Mouse (Mus musculus) midbrain, embryonic 16.5 days (tissue): Measurements from ENCODE around the gene Gm21454. TPM values are rescaled to one million over a fixed set of nuclear protein-coding genes. Genes with fewer than 3 reads are reported as not detected.
"Not testable (repeated sequence)": the region's sequence is repeated elsewhere in the genome, so short reads cannot be mapped to it uniquely, and the experiment has no call there.

Source experiments
- ATAC-seq: fragments of 200-750 bp; cut with Nextera tagmentation; 2 replicates; pipeline ENCODE4 v1.8.0; 2017; ENCODE audit warnings: moderate TSS enrichment
- H3K27ac ChIP-seq: fragments of 300-500 bp; sonication (generic); 2 replicates; pipeline ENCODE4 v1.5.1; 2014; ENCODE audit warnings: mild to moderate bottlenecking, low read length, mixed read lengths
- H3K27me3 ChIP-seq: fragments of 300-500 bp; sonication (generic); 2 replicates; pipeline ENCODE4 v1.6.1; 2014; ENCODE audit warnings: low read depth, low read length, mixed read lengths; ENCODE audit not compliant: control insufficient read depth, insufficient read depth
- H3K36me3 ChIP-seq: fragments of 300-500 bp; sonication (generic); 2 replicates; pipeline ENCODE4 v1.6.1; 2014; ENCODE audit warnings: mild to moderate bottlenecking, low read length, moderate library complexity, mixed read lengths; ENCODE audit not compliant: control insufficient read depth, insufficient read depth
- H3K4me1 ChIP-seq: fragments of 300-500 bp; sonication (generic); 2 replicates; pipeline ENCODE4 v1.6.1; 2014; ENCODE audit warnings: mild to moderate bottlenecking, low read length, mixed read lengths; ENCODE audit not compliant: control insufficient read depth, insufficient read depth
- H3K4me2 ChIP-seq: fragments of 300-500 bp; sonication (generic); 2 replicates; pipeline ENCODE4 v1.6.1; 2014; ENCODE audit warnings: mild to moderate bottlenecking, low read length, mixed read lengths
- H3K4me3 ChIP-seq: fragments of 300-500 bp; sonication (generic); 2 replicates; pipeline ENCODE4 v1.5.1; 2014; ENCODE audit warnings: low read depth, mild to moderate bottlenecking, low read length, moderate library complexity, mixed read lengths
- H3K9ac ChIP-seq: fragments of 300-500 bp; sonication (generic); 2 replicates; pipeline ENCODE4 v1.6.1; 2014; ENCODE audit warnings: low read depth, low read length, mixed read lengths
- H3K9me3 ChIP-seq: fragments of 300-500 bp; sonication (generic); replicated peaks from 2 replicates; pipeline ENCODE4 v1.6.1; 2014; ENCODE audit warnings: mild to moderate bottlenecking, low read length, mixed read lengths; ENCODE audit not compliant: control insufficient read depth, poor library complexity, severe bottlenecking
- WGBS: fragments of 180-500 bp; shearing (Covaris S2); extraction: QIAGEN DNeasy Blood & Tissue Kit; methylation state at CpG from one replicate; pipeline ENCODE4 v1.1.7; 2014; 5-methylcytosine and 5-hydroxymethylcytosine counted together
- polyA plus RNA-seq: library from polyadenylated mRNA; unstranded; fragments of >200 nt; fragmentation: Nextera tagmentation; extraction: Ambion mirVana; gene quantifications from 2 replicates; pipeline ENCODE4 v1.2.1, GENCODE M21; 2015

Gm21454 gene
- not detected in 2 replicates for polyA plus RNA-seq

DNA sequence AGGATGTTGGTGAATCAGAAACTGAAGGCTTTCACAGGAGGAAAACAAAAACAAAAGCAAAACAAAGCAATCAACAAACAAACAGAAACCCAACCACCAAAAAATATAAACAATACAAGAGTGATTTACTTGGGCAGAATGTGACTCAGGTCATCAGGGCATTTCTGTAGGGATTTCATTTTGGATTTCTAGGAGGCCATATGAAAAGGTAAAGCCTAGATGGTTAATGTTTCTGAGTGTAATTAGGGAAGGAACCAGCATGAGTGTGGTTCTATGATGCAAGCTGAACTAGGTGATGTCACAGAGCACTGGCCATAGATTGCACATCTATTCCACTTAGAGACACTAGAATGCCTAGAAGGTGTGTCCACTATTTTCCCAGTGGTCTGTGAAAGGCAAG is at the start of gene Gm21454, which contains the start of gene Gm21440:
Gene Gm21454, plus strand, starts transcription at position 352 of the 400 bp plus-strand sequence.
Gene Gm21440, plus strand, starts transcription at position 301 of the 400 bp plus-strand sequence.
- H3K4me3 ChIP-seq, H3K36me3 ChIP-seq, H3K27me3 ChIP-seq, H3K4me1 ChIP-seq, H3K9ac ChIP-seq, H3K4me2 ChIP-seq, H3K27ac ChIP-seq, ATAC-seq, H3K9me3 ChIP-seq: not testable (repeated sequence)

DNA sequence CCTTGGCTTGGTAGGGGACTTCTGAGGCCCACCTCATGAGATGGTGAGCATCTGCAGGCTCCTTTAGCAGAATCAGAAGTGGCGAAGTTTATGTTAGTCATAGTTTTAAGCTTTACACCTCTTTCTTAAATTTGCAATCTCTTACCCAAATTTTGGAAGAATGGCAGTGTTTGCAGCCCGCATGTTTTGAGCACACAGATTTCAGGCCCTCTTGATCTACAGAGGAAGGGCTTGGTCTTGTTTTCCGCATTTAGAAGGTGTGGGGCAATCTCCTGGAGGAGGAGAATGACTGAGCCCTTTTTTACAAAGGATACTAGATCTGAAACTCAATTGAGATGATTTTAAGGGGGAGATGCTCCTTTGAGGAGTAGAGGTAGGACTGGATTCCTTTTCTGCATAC is 28.4 kb upstream of the Gm21454 start, which contains the start of gene Gm21828:
Gene Gm21828, minus strand, starts transcription at position 101 of the 400 bp plus-strand sequence.
- no CpG with 5 or more reads among the region's 3 CpGs for WGBS
- not testable (repeated sequence) for ATAC-seq, H3K4me1 ChIP-seq, H3K9me3 ChIP-seq, H3K36me3 ChIP-seq, H3K27me3 ChIP-seq, H3K4me3 ChIP-seq, H3K27ac ChIP-seq, H3K9ac ChIP-seq, H3K4me2 ChIP-seq

DNA sequence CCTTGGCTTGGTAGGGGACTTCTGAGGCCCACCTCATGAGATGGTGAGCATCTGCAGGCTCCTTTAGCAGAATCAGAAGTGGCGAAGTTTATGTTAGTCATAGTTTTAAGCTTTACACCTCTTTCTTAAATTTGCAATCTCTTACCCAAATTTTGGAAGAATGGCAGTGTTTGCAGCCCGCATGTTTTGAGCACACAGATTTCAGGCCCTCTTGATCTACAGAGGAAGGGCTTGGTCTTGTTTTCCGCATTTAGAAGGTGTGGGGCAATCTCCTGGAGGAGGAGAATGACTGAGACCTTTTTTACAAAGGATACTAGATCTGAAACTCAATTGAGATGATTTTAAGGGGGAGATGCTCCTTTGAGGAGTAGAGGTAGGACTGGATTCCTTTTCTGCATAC is 96.7 kb downstream of the Gm21454 start, which contains the start of gene Gm21725:
Gene Gm21725, minus strand, starts transcription at position 101 of the 400 bp plus-strand sequence.
- ATAC-seq, H3K36me3 ChIP-seq, H3K27me3 ChIP-seq, H3K9ac ChIP-seq, H3K4me1 ChIP-seq, H3K9me3 ChIP-seq, H3K4me2 ChIP-seq, H3K27ac ChIP-seq, H3K4me3 ChIP-seq: not testable (repeated sequence)
- WGBS: no CpG with 5 or more reads among the region's 3 CpGs

Other genes starting within 250 kb of the Gm21454 start
- gene Gm20807, start 209.6 kb upstream of the Gm21454 start, polyA plus RNA-seq: not detected in 2 replicates
- gene Gm21891, start 119.0 kb upstream of the Gm21454 start, polyA plus RNA-seq: not detected in 2 replicates
- gene Gm21425, start 90.5 kb upstream of the Gm21454 start, polyA plus RNA-seq: not detected in 2 replicates
- gene Gm21828, start 28.5 kb upstream of the Gm21454 start, polyA plus RNA-seq: not detected in 2 replicates
- gene Gm21440, start 51 bp upstream of the Gm21454 start, polyA plus RNA-seq: not detected in 2 replicates
- gene Gm21725, start 96.6 kb downstream of the Gm21454 start, polyA plus RNA-seq: not detected in 2 replicates
- not detected in 2 replicates for gene Gm21866, start 213.1 kb downstream of the Gm21454 start, polyA plus RNA-seq
- gene Gm20773, start 241.6 kb downstream of the Gm21454 start, polyA plus RNA-seq: not detected in 2 replicates